Mouse (Mus musculus): ENCODE measurements at regions not wholly inside any gene's neighbourhood (a gene's known extent, or its start where the extent isn't known, plus 50 kb on each side); places are given as distances from the start of the nearest gene placed in this dataset.

GRCm38 (mm10) chr2:71622532-71623099, 76.1 kb upstream of the Dlx2 start:
- TF ChIP-seq CTCF (conservative IDR thresholded peaks at IDR 0.05; ENCODE audit: low read length) (no peak), NANOG (IDR thresholded peaks at IDR 0.05; ENCODE audit: borderline replicate concordance, low read length) (no peak)
